Mouse (Mus musculus) cortical plate, adult 2 months (tissue): Measurements from ENCODE around the gene Cacna1c.

Source experiments
- CTCF ChIP-seq: fragments of 200-500 bp; IDR thresholded peaks from 2 replicates; pipeline ENCODE4 v1.5.1; 2011; ENCODE audit warnings: mild to moderate bottlenecking, control low read depth, low read length; ENCODE audit not compliant: insufficient read depth; ENCODE audit errors: extremely low read depth
- POLR2A ChIP-seq: fragments of 200-500 bp; IDR thresholded peaks from 2 replicates; pipeline ENCODE4 v1.6.1; 2011; ENCODE audit warnings: mild to moderate bottlenecking, low read length, control low read depth; ENCODE audit not compliant: insufficient read depth; ENCODE audit errors: extremely low read depth

DNA sequence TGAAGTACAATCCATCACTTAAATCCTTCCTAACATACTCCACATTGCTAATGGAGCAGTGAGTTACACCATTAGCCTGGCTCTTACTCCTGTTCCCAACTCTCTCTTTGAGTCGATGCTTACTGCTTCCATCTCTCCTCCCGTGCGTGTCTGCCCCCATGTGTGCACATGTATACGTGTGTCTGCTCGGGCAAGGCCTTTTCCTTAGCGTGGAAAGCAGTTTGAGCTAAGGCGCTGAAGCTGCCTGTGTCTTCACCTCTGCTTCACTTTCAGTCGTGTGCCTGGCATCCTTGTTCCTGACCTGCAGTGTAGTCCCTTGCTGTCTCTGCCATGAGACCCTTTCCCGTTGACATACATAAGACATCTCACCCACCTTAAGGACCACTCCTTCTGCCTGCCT is 14.0 kb downstream of the Cacna1c start:
- TF ChIP-seq CTCF (no peak), POLR2A (no peak)
